Mouse (Mus musculus): Measurements from ENCODE around the gene Pus3. TPM values are rescaled to one million over a fixed set of nuclear protein-coding genes. Genes with fewer than 3 reads are reported as not detected.

Gene Pus3
- polyA plus RNA-seq, 2 experiments = 6.0 to 7.2 TPM

GRCm38 (mm10) chr9:35544666-35545065 is 13.7 kb upstream of the Pus3 start:
- H3K4me3 ChIP-seq (ENCODE audit: insufficient read depth in 1 of 2, low read depth in 2 of 2, low read length in 2 of 2) = no peak overlapping the region

GRCm38 (mm10) chr9:35545704-35546103 is 12.7 kb upstream of the Pus3 start:
- H3K9me3 ChIP-seq (ENCODE audit: control insufficient read depth, low read length) = no peaks in the 10 kb centered on the region
- no peaks in the 10 kb centered on the region for H3K27me3 ChIP-seq (ENCODE audit: control insufficient read depth, insufficient read depth, low read length)
- no peak overlapping the region for H3K9ac ChIP-seq (replicated peaks)
- peaks cover 0 to 6% of the 10 kb centered on the region in 2 experiments; a peak in 2 of 4 replicates for H3K4me1 ChIP-seq (replicated peaks; ENCODE audit: control insufficient read depth in 2 of 2, insufficient read depth in 2 of 2, low read length in 1 of 2)
- H3K27ac ChIP-seq = no peak overlapping the region
- no peaks in the 10 kb centered on the region for H3K36me3 ChIP-seq (replicated peaks; ENCODE audit: control insufficient read depth, insufficient read depth, low read depth)
- TF ChIP-seq CTCF (IDR thresholded peaks at IDR 0.05; ENCODE audit: low read depth) (peak; percentile 41), EP300 (IDR thresholded peaks at IDR 0.05; ENCODE audit: low read depth) (no peak)
- no peak overlapping the region for H3K4me3 ChIP-seq (ENCODE audit: insufficient read depth in 1 of 2, low read depth in 2 of 2, low read length in 2 of 2)
- ATAC-seq (ENCODE audit: insufficient read depth) (no peak), DNase-seq (ENCODE audit: low read depth in 3 of 3, low spot score in 3 of 3) (no peak)
- H3K4me2 ChIP-seq (ENCODE audit: low read depth) = no peak overlapping the region
- 60% methylated on average over 12 of the region's 12 CpGs for WGBS (ENCODE audit: insufficient replicate concordance)

More at GRCm38 (mm10) chr9:35544666-35545065, 13.7 kb upstream of the Pus3 start:
- 68% methylated on average over 2 of the region's 2 CpGs for WGBS (ENCODE audit: insufficient replicate concordance)
- TF ChIP-seq CTCF (IDR thresholded peaks at IDR 0.05; ENCODE audit: low read depth) (no peak), EP300 (IDR thresholded peaks at IDR 0.05; ENCODE audit: low read depth) (no peak)
- H3K9ac ChIP-seq (replicated peaks) = no peak overlapping the region
- H3K27me3 ChIP-seq (ENCODE audit: control insufficient read depth, insufficient read depth, low read length) = no peaks in the 10 kb centered on the region
- DNase-seq (ENCODE audit: low read depth in 3 of 3, low spot score in 3 of 3) = no peak
- H3K27ac ChIP-seq = no peak overlapping the region
- peaks cover 0 to 6% of the 10 kb centered on the region in 2 experiments; a peak in 2 of 4 replicates for H3K4me1 ChIP-seq (replicated peaks; ENCODE audit: control insufficient read depth in 2 of 2, insufficient read depth in 2 of 2, low read length in 1 of 2)
- no peaks in the 10 kb centered on the region for H3K36me3 ChIP-seq (replicated peaks; ENCODE audit: control insufficient read depth, insufficient read depth, low read depth)
- no peaks in the 10 kb centered on the region for H3K9me3 ChIP-seq (ENCODE audit: control insufficient read depth, low read length)
- ATAC-seq (ENCODE audit: insufficient read depth) = no peak
- H3K4me2 ChIP-seq (ENCODE audit: low read depth) = no peak overlapping the region

GRCm38 (mm10) chr9:35546745-35547144 is 11.7 kb upstream of the Pus3 start:
- H3K9ac ChIP-seq (replicated peaks) = no peak overlapping the region
- no peak for ATAC-seq (ENCODE audit: insufficient read depth)
- no peak overlapping the region for H3K4me2 ChIP-seq (ENCODE audit: low read depth)
- H3K27me3 ChIP-seq (ENCODE audit: control insufficient read depth, insufficient read depth, low read length) = no peaks in the 10 kb centered on the region
- H3K4me1 ChIP-seq (replicated peaks; ENCODE audit: control insufficient read depth in 2 of 2, insufficient read depth in 2 of 2, low read length in 1 of 2) = peaks cover 0 to 6% of the 10 kb centered on the region in 2 experiments; a peak in 2 of 4 replicates
- no peaks in the 10 kb centered on the region for H3K36me3 ChIP-seq (replicated peaks; ENCODE audit: control insufficient read depth, insufficient read depth, low read depth)
- no peak overlapping the region for H3K4me3 ChIP-seq (ENCODE audit: insufficient read depth in 1 of 2, low read depth in 2 of 2, low read length in 2 of 2)
- WGBS (ENCODE audit: insufficient replicate concordance) = 12% methylated on average over 9 of the region's 9 CpGs
- DNase-seq (ENCODE audit: low read depth in 3 of 3, low spot score in 3 of 3) = no peak
- no peak for TF ChIP-seq CTCF (IDR thresholded peaks at IDR 0.05; ENCODE audit: low read depth)
- TF ChIP-seq EP300 (IDR thresholded peaks at IDR 0.05; ENCODE audit: low read depth) = no peak
- H3K9me3 ChIP-seq (ENCODE audit: control insufficient read depth, low read length) = no peaks in the 10 kb centered on the region
- no peak overlapping the region for H3K27ac ChIP-seq

GRCm38 (mm10) chr9:35548455-35548854 is 9.9 kb upstream of the Pus3 start:
- Histone ChIP-seq H3K4me3 (ENCODE audit: insufficient read depth in 1 of 2, low read depth in 2 of 2, low read length in 2 of 2) (no peak overlapping the region), H3K4me1 (replicated peaks; ENCODE audit: control insufficient read depth in 2 of 2, insufficient read depth in 2 of 2, low read length in 1 of 2) (peaks cover 0 to 6% of the 10 kb centered on the region in 2 experiments; a peak in 2 of 4 replicates), H3K9me3 (ENCODE audit: control insufficient read depth, low read length) (no peaks in the 10 kb centered on the region), H3K27me3 (ENCODE audit: control insufficient read depth, insufficient read depth, low read length) (no peaks in the 10 kb centered on the region), H3K9ac (replicated peaks) (no peak overlapping the region), H3K4me2 (ENCODE audit: low read depth) (no peak overlapping the region), H3K27ac (no peak overlapping the region), H3K36me3 (replicated peaks; ENCODE audit: control insufficient read depth, insufficient read depth, low read depth) (no peaks in the 10 kb centered on the region)
- 66% methylated on average over 9 of the region's 9 CpGs for WGBS (ENCODE audit: insufficient replicate concordance)
- DNase-seq (ENCODE audit: low read depth in 3 of 3, low spot score in 3 of 3) = no peak
- TF ChIP-seq CTCF (IDR thresholded peaks at IDR 0.05; ENCODE audit: low read depth) (no peak), EP300 (IDR thresholded peaks at IDR 0.05; ENCODE audit: low read depth) (no peak)
- ATAC-seq (ENCODE audit: insufficient read depth) = no peak

- H3K9me3 ChIP-seq (ENCODE audit: control insufficient read depth, low read length) = no peaks in the 10 kb centered on the region
- H3K27ac ChIP-seq = no peak overlapping the region
- 51% methylated on average over 12 of the region's 12 CpGs for WGBS (ENCODE audit: insufficient replicate concordance)
- no peak overlapping the region for H3K4me3 ChIP-seq (ENCODE audit: insufficient read depth in 1 of 2, low read depth in 2 of 2, low read length in 2 of 2)
- no peak for DNase-seq (ENCODE audit: low read depth in 3 of 3, low spot score in 3 of 3)
- H3K4me1 ChIP-seq (replicated peaks; ENCODE audit: control insufficient read depth in 2 of 2, insufficient read depth in 2 of 2, low read length in 1 of 2) = peaks cover 6 to 10% of the 10 kb centered on the region in 2 experiments
- H3K36me3 ChIP-seq (replicated peaks; ENCODE audit: control insufficient read depth, insufficient read depth, low read depth) = peaks cover 6% of the 10 kb centered on the region
- no peak overlapping the region for H3K9ac ChIP-seq (replicated peaks)
- H3K27me3 ChIP-seq (ENCODE audit: control insufficient read depth, insufficient read depth, low read length) = peaks cover 34% of the 10 kb centered on the region
- TF ChIP-seq CTCF (IDR thresholded peaks at IDR 0.05; ENCODE audit: low read depth) (no peak), EP300 (IDR thresholded peaks at IDR 0.05; ENCODE audit: low read depth) (no peak)
- no peak for ATAC-seq (ENCODE audit: insufficient read depth)
- no peak overlapping the region for H3K4me2 ChIP-seq (ENCODE audit: low read depth)
Observed at GRCm38 (mm10) chr9:35556494-35557102, 1.8 kb upstream of the Pus3 start.
